7 mouse cellular contexts compared by ENCODE assay signal in the genomic region with DNA sequence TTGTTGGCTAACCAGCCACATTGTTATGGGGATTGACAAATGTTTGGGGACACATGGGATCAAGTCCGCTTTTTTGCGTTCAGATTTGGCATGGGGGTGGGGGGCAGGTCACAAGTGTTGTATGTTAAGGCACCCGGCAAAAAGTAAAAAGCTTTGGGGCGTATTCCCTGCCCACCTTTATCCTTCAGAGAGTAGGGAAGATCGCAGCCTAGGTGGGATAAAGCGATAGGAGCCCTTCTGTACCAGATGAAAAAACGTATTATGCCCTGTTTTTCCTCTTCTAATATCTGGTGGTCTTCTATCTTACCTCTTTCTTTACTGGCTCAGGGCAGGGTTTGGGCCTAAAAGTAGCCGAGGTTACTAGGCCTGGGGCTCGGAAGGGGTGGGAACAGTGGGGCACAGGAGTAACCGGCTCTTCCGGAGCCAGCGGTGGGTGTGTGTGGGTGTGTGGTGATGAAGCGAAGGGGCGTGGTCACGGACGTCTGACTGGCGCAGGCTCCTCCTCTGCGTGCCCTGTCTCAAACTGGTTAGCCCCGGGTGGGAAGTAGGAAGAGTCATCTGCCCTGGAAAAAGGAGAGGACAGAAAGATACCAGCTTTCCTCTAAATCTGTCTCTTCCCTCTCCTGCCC. TPM values are rescaled to one million over a fixed set of nuclear protein-coding genes. Genes with fewer than 3 reads are reported as not detected.
A peak's percentile ranks its signal among the peaks of the same experiment; 100 is the strongest.
DNase-seq lines count a peak whose midpoint lies in the region; ATAC-seq and TF ChIP-seq lines count a peak whose summit lies in the region.

No protein-coding gene starts in this region.

- H3K36me3 ChIP-seq in hindbrain, postnatal 0 days (ENCODE audit: insufficient read depth, low read length): peaks cover 6% of the 10 kb centered on the region
- H3K36me3 ChIP-seq in limb, embryonic 11.5 days (ENCODE audit: control insufficient read depth, insufficient read depth, low read length): peaks cover 4% of the 10 kb centered on the region; the same call in 1 of the 2 replicates
- peaks cover 11% of the 10 kb centered on the region for H3K36me3 ChIP-seq in midbrain, embryonic 12.5 days
- peaks cover 6% of the 10 kb centered on the region for H3K36me3 ChIP-seq in spleen, adult 2 months (ENCODE audit: control insufficient read depth, insufficient read depth, low read length)

- DNase-seq in adipocyte (ENCODE audit: low spot score): peak; percentile 87
- peak; percentile 65 to 83 for DNase-seq in cerebellum, postnatal 25 days
- DNase-seq in gastrocnemius, adult 2 months: peak; percentile 90
- DNase-seq in hindbrain, postnatal 0 days (ENCODE audit: low spot score): peak; percentile 79
- DNase-seq in limb, embryonic 11.5 days (ENCODE audit: low spot score): peak; percentile 83
- DNase-seq in spleen, adult 2 months (ENCODE audit: low read depth in 1 of 2, low spot score in 2 of 2): peak; percentile 79 to 93

- 10% methylated on average over 19 of the region's 19 CpGs for WGBS in hindbrain, postnatal 0 days
- 12% methylated on average over 19 of the region's 19 CpGs for WGBS in limb, embryonic 11.5 days
- WGBS in midbrain, embryonic 12.5 days: 9% methylated on average over 19 of the region's 19 CpGs
- WGBS in spleen, adult 2 months: 8% methylated on average over 19 of the region's 19 CpGs

- no peaks in the 10 kb centered on the region for H3K9me3 ChIP-seq in hindbrain, postnatal 0 days (ENCODE audit: low read length)
- H3K9me3 ChIP-seq in limb, embryonic 11.5 days (ENCODE audit: control insufficient read depth, low read length): no peaks in the 10 kb centered on the region
- no peaks in the 10 kb centered on the region for H3K9me3 ChIP-seq in midbrain, embryonic 12.5 days

- peak overlapping the region; percentile 88 for H3K4me2 ChIP-seq in hindbrain, postnatal 0 days (ENCODE audit: low read depth, low read length)
- H3K4me2 ChIP-seq in limb, embryonic 11.5 days (ENCODE audit: low read depth, severe bottlenecking): peak overlapping the region; percentile 88; the same call in 1 of the 2 replicates
- peak overlapping the region; percentile 90 for H3K4me2 ChIP-seq in midbrain, embryonic 12.5 days (replicated peaks)

- peak overlapping the region; percentile 79 for H3K4me3 ChIP-seq in gastrocnemius, adult 2 months
- H3K4me3 ChIP-seq in hindbrain, postnatal 0 days (ENCODE audit: low read length): peak overlapping the region; percentile 72
- no peak overlapping the region for H3K4me3 ChIP-seq in limb, embryonic 11.5 days (ENCODE audit: low read depth, low read length)
- peak overlapping the region; percentile 87 for H3K4me3 ChIP-seq in midbrain, embryonic 12.5 days
- H3K4me3 ChIP-seq in spleen, adult 2 months (ENCODE audit: extremely low read depth, insufficient read depth, insufficient read length): peak overlapping the region; percentile 97

- H3K27ac ChIP-seq in gastrocnemius, adult 2 months: peak overlapping the region; percentile 88
- peak overlapping the region; percentile 78; the same call in 1 of the 2 replicates for H3K27ac ChIP-seq in hindbrain, postnatal 0 days
- H3K27ac ChIP-seq in limb, embryonic 11.5 days (replicated peaks; ENCODE audit: low read depth, low read length): no peak overlapping the region
- peak overlapping the region; percentile 91 for H3K27ac ChIP-seq in midbrain, embryonic 12.5 days (replicated peaks)
- peak overlapping the region; percentile 97 for H3K27ac ChIP-seq in spleen, adult 2 months (ENCODE audit: insufficient read depth, low read length)

- H3K4me1 ChIP-seq in hindbrain, postnatal 0 days (ENCODE audit: insufficient read depth, low read length): peaks cover 27% of the 10 kb centered on the region
- H3K4me1 ChIP-seq in limb, embryonic 11.5 days (ENCODE audit: control insufficient read depth, insufficient read depth, low read length): peaks cover 22% of the 10 kb centered on the region
- H3K4me1 ChIP-seq in midbrain, embryonic 12.5 days: peaks cover 58% of the 10 kb centered on the region
- peaks cover 10% of the 10 kb centered on the region for H3K4me1 ChIP-seq in spleen, adult 2 months (ENCODE audit: control insufficient read depth, insufficient read depth, insufficient read length)

- intact Hi-C loops in gastrocnemius, adult 2 months (cut with DNase I): loop anchor here (5.0 kb wide), 1 partner anchor 48 kb away; no protein-coding TSS in a partner anchor

- no peak for TF ChIP-seq CTCF in gastrocnemius, adult 2 months (IDR thresholded peaks at IDR 0.05)
- TF ChIP-seq CTCF in hindbrain, postnatal 0 days (IDR thresholded peaks at IDR 0.05; ENCODE audit: low read depth): no peak
- no peak for TF ChIP-seq CTCF in spleen, adult 2 months (IDR thresholded peaks at IDR 0.05; ENCODE audit: extremely low read depth, insufficient read depth, insufficient read length, insufficient replicate concordance)

- TF ChIP-seq POLR2A in spleen, adult 2 months (IDR thresholded peaks at IDR 0.05; ENCODE audit: low read depth, low read length): no peak

- no peaks in the 10 kb centered on the region for H3K27me3 ChIP-seq in hindbrain, postnatal 0 days (ENCODE audit: insufficient read depth, low read length)
- H3K27me3 ChIP-seq in limb, embryonic 11.5 days (ENCODE audit: control insufficient read depth, insufficient read depth, low read length): no peaks in the 10 kb centered on the region
- H3K27me3 ChIP-seq in midbrain, embryonic 12.5 days: no peaks in the 10 kb centered on the region
- no peaks in the 10 kb centered on the region for H3K27me3 ChIP-seq in spleen, adult 2 months (ENCODE audit: control insufficient read depth, insufficient read depth, low read length)

- H3K9ac ChIP-seq in hindbrain, postnatal 0 days (replicated peaks; ENCODE audit: low read length): 0 out of 2 replicates have a peak overlapping the region, but pooled peaks have one; percentile 22
- no peak overlapping the region for H3K9ac ChIP-seq in limb, embryonic 11.5 days (ENCODE audit: low read length)
- 0 out of 2 replicates have a peak overlapping the region, but pooled peaks have one; percentile 15 for H3K9ac ChIP-seq in midbrain, embryonic 12.5 days (replicated peaks)

- ATAC-seq in hindbrain, postnatal 0 days: no peak
- peak; percentile 41 for ATAC-seq in limb, embryonic 11.5 days (ENCODE audit: insufficient number of reproducible peaks, low FRiP score, low TSS enrichment, low read depth)
- peak; percentile 47 for ATAC-seq in midbrain, embryonic 12.5 days (ENCODE audit: low FRiP score, low read depth)

RNA-seq across cellular contexts. Expression of a gene that starts 3.1 kb away (rescaled TPM):
- total RNA-seq in gastrocnemius, adult 2 months (2021): 10 to 100 TPM; 12.7 to 13.2 TPM
- 14.3 and 15.0 TPM in 2 replicates for total RNA-seq in hindbrain, postnatal 0 days (2014; rRNA removed)
- polyA plus RNA-seq in hindbrain, postnatal 0 days (2015; fragmentation: Nextera tagmentation; extraction: Ambion mirVana): 10.2 and 10.6 TPM in 2 replicates
- 16.7 and 17.1 TPM in 2 replicates for polyA plus RNA-seq in limb, embryonic 11.5 days (2014; fragmentation: Nextera tagmentation; extraction: Ambion mirVana)
- polyA plus RNA-seq in midbrain, embryonic 12.5 days (2016; fragmentation: Nextera tagmentation; extraction: Ambion mirVana): 14.1 and 16.0 TPM in 2 replicates
- 39.0 and 43.3 TPM in 2 replicates for polyA plus RNA-seq in spleen, adult 2 months (2012; rRNA removed)

RNA-seq across cellular contexts. Expression of a gene that starts 11.4 kb away (rescaled TPM):
- total RNA-seq in gastrocnemius, adult 2 months (2021): 1,000 to 10,000 TPM; 3,225 to 4,497 TPM
- 6,623 and 6,768 TPM in 2 replicates for total RNA-seq in hindbrain, postnatal 0 days (2014; rRNA removed)
- polyA plus RNA-seq in hindbrain, postnatal 0 days (2015; fragmentation: Nextera tagmentation; extraction: Ambion mirVana): 2,401 and 2,438 TPM in 2 replicates
- polyA plus RNA-seq in limb, embryonic 11.5 days (2014; fragmentation: Nextera tagmentation; extraction: Ambion mirVana): 2,292 and 2,394 TPM in 2 replicates
- 1,976 and 1,998 TPM in 2 replicates for polyA plus RNA-seq in midbrain, embryonic 12.5 days (2016; fragmentation: Nextera tagmentation; extraction: Ambion mirVana)
- polyA plus RNA-seq in spleen, adult 2 months (2012; rRNA removed): 803 and 1,529 TPM in 2 replicates

RNA-seq across cellular contexts. Expression of a gene that starts 35.7 kb away (rescaled TPM):
- 10 to 100 TPM; 75.4 to 81.3 TPM for total RNA-seq in gastrocnemius, adult 2 months (2021)
- total RNA-seq in hindbrain, postnatal 0 days (2014; rRNA removed): 81.6 and 87.7 TPM in 2 replicates
- 417 and 428 TPM in 2 replicates for polyA plus RNA-seq in hindbrain, postnatal 0 days (2015; fragmentation: Nextera tagmentation; extraction: Ambion mirVana)
- polyA plus RNA-seq in limb, embryonic 11.5 days (2014; fragmentation: Nextera tagmentation; extraction: Ambion mirVana): 631 and 646 TPM in 2 replicates
- 545 and 553 TPM in 2 replicates for polyA plus RNA-seq in midbrain, embryonic 12.5 days (2016; fragmentation: Nextera tagmentation; extraction: Ambion mirVana)
- 20.2 and 59.3 TPM in 2 replicates for polyA plus RNA-seq in spleen, adult 2 months (2012; rRNA removed)

RNA-seq across cellular contexts. Expression of a gene that starts 59.1 kb away (rescaled TPM):
- total RNA-seq in gastrocnemius, adult 2 months (2021): 100 to 1,000 TPM; 385 to 418 TPM
- 295 and 315 TPM in 2 replicates for total RNA-seq in hindbrain, postnatal 0 days (2014; rRNA removed)
- 450 and 463 TPM in 2 replicates for polyA plus RNA-seq in hindbrain, postnatal 0 days (2015; fragmentation: Nextera tagmentation; extraction: Ambion mirVana)
- 1,036 and 1,045 TPM in 2 replicates for polyA plus RNA-seq in limb, embryonic 11.5 days (2014; fragmentation: Nextera tagmentation; extraction: Ambion mirVana)
- 716 and 742 TPM in 2 replicates for polyA plus RNA-seq in midbrain, embryonic 12.5 days (2016; fragmentation: Nextera tagmentation; extraction: Ambion mirVana)
- 124 and 171 TPM in 2 replicates for polyA plus RNA-seq in spleen, adult 2 months (2012; rRNA removed)
